8 mouse cellular contexts compared by ENCODE assay signal in genomic region chr19:3718481-3719361, GRCm38 (mm10). TPM values are rescaled to one million over a fixed set of nuclear protein-coding genes. Genes with fewer than 3 reads are reported as not detected.
DNase-seq lines count a peak whose midpoint lies in the region; ATAC-seq lines count a peak whose summit lies in the region.

No protein-coding gene starts in this region.

- H3K4me1 ChIP-seq in heart, embryonic 13.5 days: peaks cover 15% of the 10 kb centered on the region
- H3K4me1 ChIP-seq in kidney, embryonic 16.5 days (ENCODE audit: insufficient read depth, low read length): peaks cover 8% of the 10 kb centered on the region; the same call in 1 of the 2 replicates
- H3K4me1 ChIP-seq in liver, embryonic 11.5 days (replicated peaks; ENCODE audit: control insufficient read depth, insufficient read depth, low read length): no peaks in the 10 kb centered on the region

- H3K36me3 ChIP-seq in heart, embryonic 13.5 days: peaks cover 44% of the 10 kb centered on the region
- H3K36me3 ChIP-seq in kidney, embryonic 16.5 days (ENCODE audit: insufficient read depth, low read length): peaks cover 31% of the 10 kb centered on the region
- H3K36me3 ChIP-seq in liver, embryonic 11.5 days (ENCODE audit: control insufficient read depth, insufficient read depth, low read length): peaks cover 13% of the 10 kb centered on the region
- H3K36me3 ChIP-seq in splenic B cell, adult 2 months (ENCODE audit: control insufficient read depth, insufficient read depth, low read length, poor library complexity, severe bottlenecking): no peaks in the 10 kb centered on the region

- peak; percentile 39 for DNase-seq in urinary bladder, adult 2 months (ENCODE audit: low spot score)
- DNase-seq in urinary bladder, postnatal 10 days (ENCODE audit: low spot score): no peak
- DNase-seq in liver, embryonic 11.5 days (ENCODE audit: low spot score): peak; percentile 63
- DNase-seq in splenic B cell, adult 2 months (ENCODE audit: low read depth, low spot score): peak; percentile 85

- no peaks in the 10 kb centered on the region for H3K9me3 ChIP-seq in heart, embryonic 13.5 days
- H3K9me3 ChIP-seq in kidney, embryonic 16.5 days (ENCODE audit: low read length): no peaks in the 10 kb centered on the region
- H3K9me3 ChIP-seq in liver, embryonic 11.5 days (ENCODE audit: control insufficient read depth, low read length): no peaks in the 10 kb centered on the region

- H3K4me2 ChIP-seq in heart, embryonic 13.5 days: peak overlapping the region; percentile 93
- peak overlapping the region; percentile 65 for H3K4me2 ChIP-seq in kidney, embryonic 16.5 days (replicated peaks; ENCODE audit: low read depth, low read length)
- H3K4me2 ChIP-seq in liver, embryonic 11.5 days: peak overlapping the region; percentile 93

- ATAC-seq in erythroid progenitor cell, adult 5-6 weeks (replicated peaks; ENCODE audit: low FRiP score, poor library complexity, severe bottlenecking): peak; percentile 40; the same call in 1 of the 2 replicates
- ATAC-seq in heart, embryonic 13.5 days (ENCODE audit: extremely low read depth, insufficient number of reproducible peaks, low FRiP score, low TSS enrichment): no peak
- peak; percentile 86 for ATAC-seq in kidney, embryonic 16.5 days (ENCODE audit: low FRiP score, low TSS enrichment)
- ATAC-seq in liver, embryonic 11.5 days (replicated peaks; ENCODE audit: low FRiP score): peak; percentile 75
- peak; percentile 60 for ATAC-seq in monocyte, adult 5-6 weeks (replicated peaks; ENCODE audit: insufficient number of reproducible peaks, low FRiP score, low TSS enrichment, poor library complexity, severe bottlenecking)

- 38% methylated on average over 19 of the region's 19 CpGs for WGBS in heart, embryonic 13.5 days
- WGBS in kidney, embryonic 16.5 days: 36% methylated on average over 19 of the region's 19 CpGs
- 39% methylated on average over 19 of the region's 19 CpGs for WGBS in liver, embryonic 11.5 days

- peak overlapping the region; percentile 78 for H3K9ac ChIP-seq in heart, embryonic 13.5 days
- peak overlapping the region; percentile 69 for H3K9ac ChIP-seq in kidney, embryonic 16.5 days (replicated peaks; ENCODE audit: low read length)
- H3K9ac ChIP-seq in liver, embryonic 11.5 days (ENCODE audit: low read depth, low read length): peak overlapping the region; percentile 52

- H3K27ac ChIP-seq in heart, embryonic 13.5 days (replicated peaks): 0 out of 2 replicates have a peak overlapping the region, but pooled peaks have one; percentile 30
- H3K27ac ChIP-seq in kidney, embryonic 16.5 days (ENCODE audit: low read length): peak overlapping the region; percentile 47
- no peak overlapping the region for H3K27ac ChIP-seq in liver, embryonic 11.5 days (ENCODE audit: low read depth, low read length)

- H3K4me3 ChIP-seq in heart, embryonic 13.5 days: peak overlapping the region; percentile 57
- peak overlapping the region; percentile 47 for H3K4me3 ChIP-seq in kidney, embryonic 16.5 days (ENCODE audit: low read length)
- peak overlapping the region; percentile 52 for H3K4me3 ChIP-seq in liver, embryonic 11.5 days (ENCODE audit: low read depth, low read length)

- no peaks in the 10 kb centered on the region for H3K27me3 ChIP-seq in heart, embryonic 13.5 days (replicated peaks)
- H3K27me3 ChIP-seq in kidney, embryonic 16.5 days (ENCODE audit: insufficient read depth, low read length): no peaks in the 10 kb centered on the region
- H3K27me3 ChIP-seq in liver, embryonic 11.5 days (replicated peaks; ENCODE audit: control insufficient read depth, insufficient read depth, low read length): no peaks in the 10 kb centered on the region
- H3K27me3 ChIP-seq in splenic B cell, adult 2 months (ENCODE audit: control insufficient read depth, insufficient read depth, low read length, poor library complexity, severe bottlenecking): no peaks in the 10 kb centered on the region

RNA-seq across cellular contexts. Expression of gene 1810055G02Rik, which starts 10.6 kb away (rescaled TPM):
- 41.8 and 42.9 TPM in 2 replicates for polyA plus RNA-seq in urinary bladder, adult 2 months (2012; rRNA removed)
- 5.0 and 8.4 TPM in 2 replicates for total RNA-seq in erythroid progenitor cell, adult 5-6 weeks (2015; ENCODE audit: low replicate concordance)
- 3.1 and 3.2 TPM in 2 replicates for total RNA-seq in erythroid progenitor cell, adult 5-6 weeks (2017; ENCODE audit: low replicate concordance)
- 24.1 and 26.2 TPM in 2 replicates for polyA plus RNA-seq in heart, embryonic 13.5 days (2015; fragmentation: Nextera tagmentation; extraction: Ambion mirVana)
- 46.1 and 46.4 TPM in 2 replicates for polyA plus RNA-seq in kidney, embryonic 16.5 days (2015; fragmentation: Nextera tagmentation; extraction: Ambion mirVana)
- 27.9 and 31.3 TPM in 2 replicates for polyA plus RNA-seq in liver, embryonic 11.5 days (2014; fragmentation: Nextera tagmentation; extraction: Ambion mirVana)
- total RNA-seq in monocyte, adult 5-6 weeks (2017): 3.8 to 9.4 TPM (median 9.1 TPM) in 3 replicates

RNA-seq across cellular contexts. Expression of gene Lrp5, which starts 32.4 kb away (rescaled TPM):
- polyA plus RNA-seq in urinary bladder, adult 2 months (2012; rRNA removed): 7.3 and 18.1 TPM in 2 replicates
- 0.42 and 5.0 TPM in 2 replicates for total RNA-seq in erythroid progenitor cell, adult 5-6 weeks (2015; ENCODE audit: low replicate concordance)
- total RNA-seq in erythroid progenitor cell, adult 5-6 weeks (2017; ENCODE audit: low replicate concordance): 1.8 and 1.9 TPM in 2 replicates
- 2.9 and 3.3 TPM in 2 replicates for polyA plus RNA-seq in heart, embryonic 13.5 days (2015; fragmentation: Nextera tagmentation; extraction: Ambion mirVana)
- 7.0 TPM in 2 replicates for polyA plus RNA-seq in kidney, embryonic 16.5 days (2015; fragmentation: Nextera tagmentation; extraction: Ambion mirVana)
- polyA plus RNA-seq in liver, embryonic 11.5 days (2014; fragmentation: Nextera tagmentation; extraction: Ambion mirVana): 5.4 and 6.3 TPM in 2 replicates
- 10.1 to 17.6 TPM (median 14.0 TPM) in 3 replicates for total RNA-seq in monocyte, adult 5-6 weeks (2017)

RNA-seq across cellular contexts. Expression of gene Kmt5b, which starts 48.5 kb away (rescaled TPM):
- 25.6 and 28.7 TPM in 2 replicates for polyA plus RNA-seq in urinary bladder, adult 2 months (2012; rRNA removed)
- 15.1 and 19.1 TPM in 2 replicates for total RNA-seq in erythroid progenitor cell, adult 5-6 weeks (2015; ENCODE audit: low replicate concordance)
- 22.0 and 35.7 TPM in 2 replicates for total RNA-seq in erythroid progenitor cell, adult 5-6 weeks (2017; ENCODE audit: low replicate concordance)
- polyA plus RNA-seq in heart, embryonic 13.5 days (2015; fragmentation: Nextera tagmentation; extraction: Ambion mirVana): 17.7 and 17.9 TPM in 2 replicates
- polyA plus RNA-seq in kidney, embryonic 16.5 days (2015; fragmentation: Nextera tagmentation; extraction: Ambion mirVana): 28.1 and 30.6 TPM in 2 replicates
- 17.8 and 17.9 TPM in 2 replicates for polyA plus RNA-seq in liver, embryonic 11.5 days (2014; fragmentation: Nextera tagmentation; extraction: Ambion mirVana)
- 103 to 126 TPM (median 109 TPM) in 3 replicates for total RNA-seq in monocyte, adult 5-6 weeks (2017)
